Mouse (Mus musculus): ENCODE measurements around the gene Map3k14.

Map3k14 gene

DNA sequence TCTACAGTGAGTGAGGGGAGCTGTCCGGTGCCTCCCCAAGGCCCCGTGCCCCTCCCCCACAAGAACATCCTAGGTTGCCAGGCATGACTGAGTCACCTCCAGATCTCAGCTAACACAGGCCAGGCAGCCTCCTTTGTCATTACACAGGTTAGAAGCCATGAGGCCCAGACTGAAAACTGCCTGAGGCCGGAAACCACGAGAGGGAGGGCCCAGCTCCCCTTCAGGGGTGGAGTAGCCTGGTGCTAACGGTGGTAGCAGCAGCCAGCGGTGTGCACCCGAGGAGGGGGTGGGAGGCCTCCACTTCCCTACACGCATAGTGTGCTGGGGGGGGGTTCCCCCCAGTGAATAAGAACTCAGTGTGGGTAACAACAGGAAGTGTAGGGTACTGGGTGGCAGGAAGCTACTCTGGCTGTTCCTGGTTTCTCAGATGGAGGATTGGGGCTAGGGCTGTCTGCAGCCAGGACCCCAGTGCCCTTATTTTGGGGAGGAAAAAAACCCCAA is 92.3 kb downstream of the Map3k14 start:
- no peak for DNase-seq (ENCODE audit: low spot score in 2 of 2)

DNA sequence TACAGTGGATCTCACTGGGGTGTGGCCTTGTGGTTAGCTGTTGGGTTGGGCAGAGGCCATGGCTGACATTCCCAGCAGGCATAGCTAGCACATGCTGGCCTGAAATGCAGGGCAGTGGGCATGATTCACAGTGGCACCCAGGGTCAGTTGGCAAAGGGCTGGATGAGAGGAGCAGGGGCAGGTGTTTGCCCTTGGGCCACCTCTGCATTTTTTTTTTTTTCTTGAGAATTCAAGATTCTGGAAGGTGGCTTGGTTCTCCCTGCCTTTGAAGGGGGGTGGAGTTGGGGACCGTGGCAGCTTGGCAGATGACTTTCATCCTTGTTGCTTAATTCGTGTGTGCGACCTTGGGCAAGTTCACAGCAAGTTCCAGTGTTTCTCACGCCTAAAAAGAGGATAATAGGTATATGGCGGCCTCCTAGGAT is 92.8 kb downstream of the Map3k14 start:
- no peak for DNase-seq (ENCODE audit: low spot score in 2 of 2)

DNA sequence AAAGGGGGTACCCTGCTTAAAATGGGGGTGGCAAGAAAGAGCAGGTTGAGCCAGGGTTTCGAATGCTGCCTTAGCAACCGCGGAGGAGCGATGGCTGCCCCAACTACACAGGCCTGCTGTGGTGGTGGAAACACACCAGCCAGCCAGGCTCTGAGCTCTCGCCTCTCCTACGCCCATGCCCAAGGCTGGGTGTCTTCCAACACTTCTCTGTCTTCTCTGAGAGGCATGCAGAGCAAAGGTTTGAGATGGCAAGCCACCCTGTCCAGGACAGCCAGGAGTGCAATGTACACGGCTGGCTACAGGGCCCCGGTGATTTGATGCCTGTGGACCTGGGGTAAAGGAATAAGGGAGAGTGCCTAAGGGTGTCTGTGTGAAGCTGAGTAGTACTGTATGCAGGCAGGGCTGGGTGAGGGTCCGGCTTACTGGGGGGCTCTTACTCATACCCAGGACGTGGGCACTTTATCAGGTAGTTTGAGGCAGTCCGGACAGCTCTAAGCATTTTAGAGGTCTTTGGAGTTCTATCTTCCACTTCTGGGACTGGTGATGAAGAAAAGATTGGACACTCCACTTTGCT is 93.4 kb downstream of the Map3k14 start:
- DNase-seq (ENCODE audit: low spot score in 2 of 2), result no peak

DNA sequence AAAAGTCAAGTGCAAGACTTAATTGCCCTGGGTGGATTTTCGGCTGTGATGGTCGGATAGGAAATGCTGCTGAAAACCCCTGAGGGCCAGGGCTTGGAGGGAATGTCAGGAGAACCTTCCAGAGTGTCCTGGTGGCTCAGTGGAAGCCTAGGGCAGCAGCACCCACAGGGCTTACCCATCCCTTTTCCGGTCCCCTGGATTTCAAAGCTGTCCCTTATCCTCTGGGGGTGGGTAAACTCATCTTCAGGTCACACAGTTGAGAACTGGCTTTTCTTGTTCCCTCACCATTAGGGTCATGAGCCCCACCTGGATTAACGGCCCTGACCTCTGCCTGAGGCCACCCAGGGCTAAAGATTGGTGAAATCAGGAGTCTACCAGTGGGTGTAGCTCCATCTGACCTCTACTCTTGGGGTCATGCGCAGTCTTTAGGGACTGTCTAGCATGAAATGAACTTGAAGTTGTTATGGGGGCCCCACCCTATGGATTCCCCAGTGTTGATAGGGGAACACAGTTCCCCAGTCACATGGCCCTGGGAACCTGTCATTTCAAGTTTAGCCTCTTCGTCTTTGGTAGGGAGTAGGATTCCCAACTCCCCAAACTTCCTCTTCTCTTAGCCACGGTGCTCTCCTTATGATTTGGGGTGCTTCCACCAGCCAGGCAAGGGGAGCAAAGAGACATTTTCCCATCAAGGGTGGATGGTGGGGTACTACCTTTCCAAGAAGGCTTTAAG is 94.1 kb downstream of the Map3k14 start:
- no peak for DNase-seq (ENCODE audit: low spot score in 2 of 2)

DNA sequence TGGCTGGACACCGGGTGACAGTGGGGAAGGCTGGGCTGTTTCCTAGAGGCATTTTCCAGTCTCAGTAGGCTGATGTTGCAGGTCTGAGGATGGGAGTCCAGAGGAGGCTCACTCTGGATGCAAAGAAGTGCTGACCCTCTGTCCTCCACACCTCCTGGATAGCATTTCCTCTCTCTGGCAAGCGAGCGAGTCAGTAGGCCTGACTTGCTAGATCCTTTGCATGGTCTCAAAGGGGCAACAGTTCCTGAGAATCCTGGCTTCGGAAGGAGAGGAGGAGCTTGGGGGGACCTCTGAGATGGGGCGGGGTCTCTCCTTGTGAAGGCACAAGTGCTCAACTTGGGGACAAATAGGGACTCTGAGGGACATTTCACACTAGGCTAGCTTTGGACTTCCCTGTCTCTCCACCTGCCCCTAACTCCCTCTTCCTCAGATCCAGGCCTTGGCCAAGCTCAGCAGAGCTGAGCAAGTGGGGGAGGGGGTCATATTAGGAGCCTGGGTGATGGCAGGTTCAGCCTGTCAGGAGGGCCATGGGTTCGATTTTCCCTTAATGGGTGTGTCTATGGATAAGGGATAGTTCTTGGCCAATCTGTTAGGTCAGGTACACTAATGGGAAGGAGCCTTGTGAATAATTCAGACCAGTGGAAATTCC is 94.8 kb downstream of the Map3k14 start:
- DNase-seq (ENCODE audit: low spot score in 2 of 2), result no peak

DNA sequence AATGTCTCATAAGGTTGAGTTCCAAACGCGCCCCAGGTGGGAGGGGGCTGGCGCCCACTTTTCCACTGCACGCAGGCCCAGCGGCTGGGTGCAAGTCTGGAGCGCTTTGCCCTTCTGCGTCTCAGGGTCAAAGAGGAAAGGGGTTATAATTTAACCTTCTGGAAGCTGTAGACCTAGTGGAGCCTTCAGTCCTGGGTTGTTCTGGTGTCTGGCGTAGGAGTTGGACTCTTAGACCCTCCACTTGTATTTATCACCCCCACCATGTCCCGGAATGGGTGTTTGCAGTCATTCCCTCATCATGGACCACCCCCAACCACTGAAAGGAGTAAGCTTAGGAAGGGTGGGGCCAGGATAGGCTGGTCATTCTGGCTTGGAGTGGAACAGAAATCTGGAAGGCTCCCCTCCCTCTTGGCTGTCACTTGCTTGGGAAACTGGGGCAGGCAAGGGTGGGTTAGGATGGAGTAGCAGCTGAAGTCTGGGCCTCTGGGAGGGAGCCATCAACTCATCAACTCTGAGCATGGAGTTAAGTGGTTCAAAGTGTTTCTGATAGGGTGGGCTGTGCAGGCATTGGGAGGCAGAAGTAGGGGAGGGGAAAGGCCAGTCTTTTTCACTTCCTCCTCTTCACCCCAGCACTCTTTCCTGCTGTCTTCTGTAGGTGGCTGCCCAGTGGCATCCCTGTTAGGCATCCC is 95.4 kb downstream of the Map3k14 start:
- no peak for DNase-seq (ENCODE audit: low spot score in 2 of 2)

DNA sequence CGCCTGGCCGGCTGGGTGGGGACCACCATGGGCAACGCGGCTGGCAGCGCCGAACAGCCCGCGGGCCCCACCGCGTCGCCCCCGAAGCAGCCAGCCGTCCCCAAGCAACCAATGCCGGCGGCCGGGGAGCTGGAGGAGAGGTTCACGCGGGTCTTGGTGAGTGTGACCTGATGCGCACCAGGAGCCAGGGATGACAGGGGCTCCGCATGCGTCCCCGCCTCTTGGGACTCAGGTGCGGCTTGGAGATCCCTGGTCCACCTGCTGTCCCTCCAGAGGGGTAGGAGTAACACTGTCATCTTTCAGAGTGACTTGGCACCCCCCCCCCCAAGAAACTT is 96.0 kb downstream of the Map3k14 start:
- DNase-seq (ENCODE audit: low spot score in 2 of 2), result no peak

DNA sequence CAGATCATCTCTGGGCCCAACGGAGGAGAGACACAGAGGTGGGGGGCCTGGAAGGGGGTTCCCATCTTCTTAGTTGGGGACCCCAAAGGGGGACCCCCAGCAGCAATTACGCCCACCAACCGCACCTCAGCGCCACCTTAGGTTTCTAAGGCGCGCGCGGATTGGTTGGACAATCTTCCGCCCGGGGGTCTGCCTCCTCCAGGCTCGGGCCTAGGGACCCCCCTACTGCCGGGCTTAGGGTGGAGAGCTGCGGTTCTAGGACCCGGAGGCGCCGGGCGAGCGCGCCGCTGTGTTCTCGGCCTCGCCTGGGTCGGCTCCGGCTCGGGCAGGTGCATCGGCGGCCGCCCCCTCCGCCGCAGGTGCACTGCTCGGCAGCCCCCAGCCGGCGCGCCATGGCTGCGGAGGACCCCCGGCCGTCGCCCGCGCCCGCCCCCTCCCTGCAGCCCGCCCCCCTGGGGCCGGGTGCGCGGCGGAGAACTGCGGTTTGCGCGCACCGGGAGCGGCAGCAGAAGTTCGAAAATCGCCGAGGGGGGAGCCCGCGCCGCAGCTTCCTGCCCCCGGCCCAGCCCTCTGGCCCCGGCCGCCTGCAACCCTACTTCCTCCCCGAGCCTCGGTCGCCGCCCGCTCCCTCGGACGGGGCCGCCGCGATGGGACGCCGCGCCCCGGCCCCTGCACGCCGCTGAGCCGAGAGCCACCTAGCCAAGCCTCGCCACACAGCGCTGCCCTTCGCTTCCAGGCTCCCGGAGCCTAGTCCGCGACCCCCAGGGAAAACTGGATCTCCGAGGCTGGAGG is 96.6 kb downstream of the Map3k14 start, which contains the start of gene Fmnl1:
Gene Fmnl1, plus strand, starts transcription at position 614 of the 792 bp plus-strand sequence.
- no peak for DNase-seq (ENCODE audit: low spot score in 2 of 2)

DNA sequence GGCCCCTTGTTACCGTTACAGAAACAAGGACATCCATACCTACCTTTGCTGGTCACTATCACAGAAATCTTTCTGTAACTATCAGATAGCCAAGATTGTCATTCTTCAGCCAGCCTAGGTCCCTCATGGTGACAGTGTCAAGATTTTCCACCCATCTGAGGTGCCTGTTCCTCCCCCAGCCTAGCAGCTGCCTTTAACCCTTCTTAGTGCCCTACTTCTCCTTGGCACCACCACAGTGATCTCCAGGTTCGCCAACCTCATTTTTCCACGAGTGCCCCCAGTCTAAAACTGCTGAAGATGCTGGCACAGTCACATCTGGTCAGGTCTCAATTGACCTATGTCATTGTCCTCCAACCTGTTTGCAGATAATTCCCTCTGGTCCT is 97.2 kb downstream of the Map3k14 start:
- DNase-seq (ENCODE audit: low spot score in 2 of 2), result no peak

Data from frontal cortex, postnatal 25 days (tissue).